Mouse (Mus musculus) MEL (cell line): ENCODE results near the gene Gnaq.

Experiments
- CHD2 ChIP-seq: IDR thresholded peaks from 2 replicates; pipeline ENCODE4 v1.6.1; 2011; ENCODE audit warnings: low read length, improper control_type of control experiment
- CTCF ChIP-seq, 3 experiments: IDR thresholded peaks in 2 of 3; conservative IDR thresholded peaks in 1 of 3; 2 replicates each; pipeline ENCODE4 v1.5.1; 2011 to 2012; ENCODE audit warnings: low read length in 3 of 3, low read depth in 2 of 3, mild to moderate bottlenecking in 2 of 3, improper control_type of control experiment in 1 of 3, inconsistent platforms in 1 of 3, mixed read lengths in 1 of 3, moderate library complexity in 1 of 3; ENCODE audit not compliant: control insufficient read depth in 1 of 3, insufficient read depth in 1 of 3, poor library complexity in 1 of 3, severe bottlenecking in 1 of 3
- EP300 ChIP-seq, 2 experiments: IDR thresholded peaks; 2 replicates each; pipeline ENCODE4 v1.6.1; 2011; ENCODE audit warnings: improper control_type of control experiment in 2 of 2, low read length in 2 of 2, low read depth in 1 of 2, mild to moderate bottlenecking in 1 of 2
- GATA1 ChIP-seq: IDR thresholded peaks from 2 replicates; pipeline ENCODE4 v1.6.1; 2011; ENCODE audit warnings: low read depth, low read length, improper control_type of control experiment
- KAT2A ChIP-seq: conservative IDR thresholded peaks from 2 replicates; pipeline ENCODE4 v1.6.1; 2012; ENCODE audit warnings: low read depth, low read length, improper control_type of control experiment, inconsistent platforms
- MAFK ChIP-seq: IDR thresholded peaks from 2 replicates; pipeline ENCODE4 v1.6.1; 2011; ENCODE audit warnings: low read depth, mild to moderate bottlenecking, low read length, improper control_type of control experiment, borderline replicate concordance
- MEF2A ChIP-seq: IDR thresholded peaks from 2 replicates; pipeline ENCODE4 v1.6.1; 2014; ENCODE audit warnings: low read depth, mild to moderate bottlenecking, inconsistent platforms, low read length, improper control_type of control experiment; ENCODE audit not compliant: poor library complexity, insufficient replicate concordance, severe bottlenecking; ENCODE audit errors: extremely low read depth
- TAL1 ChIP-seq: IDR thresholded peaks from 2 replicates; pipeline ENCODE4 v1.6.1; 2012; ENCODE audit warnings: mild to moderate bottlenecking, inconsistent platforms, low read length, moderate library complexity, mixed read lengths
- ZNF384 ChIP-seq: IDR thresholded peaks from 2 replicates; pipeline ENCODE4 v1.6.1; 2012; ENCODE audit warnings: low read depth, mild to moderate bottlenecking, inconsistent platforms, low read length, improper control_type of control experiment

GRCm38 (mm10) chr19:16140710-16141109 lies 8.1 kb downstream of the Gnaq start:
- no peak for TF ChIP-seq CTCF (IDR thresholded peaks at IDR 0.05 in 2 of 3, conservative IDR thresholded peaks at IDR 0.05 in 1 of 3; ENCODE audit: control insufficient read depth in 1 of 3, insufficient read depth in 1 of 3, low read depth in 2 of 3, low read length in 3 of 3, poor library complexity in 1 of 3, severe bottlenecking in 1 of 3)
- TF ChIP-seq MEF2A = no peak
- TF ChIP-seq ZNF384 = no peak
- no peak for TF ChIP-seq KAT2A
- TF ChIP-seq CHD2 = no peak
- no peak for TF ChIP-seq TAL1
- TF ChIP-seq EP300 (IDR thresholded peaks at IDR 0.05; ENCODE audit: low read depth in 1 of 2, low read length in 2 of 2) = no peak
- no peak for TF ChIP-seq GATA1
- no peak for TF ChIP-seq MAFK
